Mouse (Mus musculus): Measurements from ENCODE around the gene Mapk10.

GRCm38 (mm10) chr5:102998524-102998923, 212.6 kb downstream of the Mapk10 start:
- no peak for TF ChIP-seq CTCF (IDR thresholded peaks at IDR 0.05; ENCODE audit: low read depth)
- no peak for TF ChIP-seq EP300 (optimal IDR thresholded peaks at IDR 0.05)

Data from stomach, postnatal 0 days (tissue).